Mouse (Mus musculus) NIH3T3 (cell line): ENCODE measurements around the gene Stap2.

Experiments used
- DNase-seq: peaks from one replicate; pipeline ENCODE4 v3.0.0-alpha.2; 2012; ENCODE audit warnings: low read depth

Gene Stap2

DNA sequence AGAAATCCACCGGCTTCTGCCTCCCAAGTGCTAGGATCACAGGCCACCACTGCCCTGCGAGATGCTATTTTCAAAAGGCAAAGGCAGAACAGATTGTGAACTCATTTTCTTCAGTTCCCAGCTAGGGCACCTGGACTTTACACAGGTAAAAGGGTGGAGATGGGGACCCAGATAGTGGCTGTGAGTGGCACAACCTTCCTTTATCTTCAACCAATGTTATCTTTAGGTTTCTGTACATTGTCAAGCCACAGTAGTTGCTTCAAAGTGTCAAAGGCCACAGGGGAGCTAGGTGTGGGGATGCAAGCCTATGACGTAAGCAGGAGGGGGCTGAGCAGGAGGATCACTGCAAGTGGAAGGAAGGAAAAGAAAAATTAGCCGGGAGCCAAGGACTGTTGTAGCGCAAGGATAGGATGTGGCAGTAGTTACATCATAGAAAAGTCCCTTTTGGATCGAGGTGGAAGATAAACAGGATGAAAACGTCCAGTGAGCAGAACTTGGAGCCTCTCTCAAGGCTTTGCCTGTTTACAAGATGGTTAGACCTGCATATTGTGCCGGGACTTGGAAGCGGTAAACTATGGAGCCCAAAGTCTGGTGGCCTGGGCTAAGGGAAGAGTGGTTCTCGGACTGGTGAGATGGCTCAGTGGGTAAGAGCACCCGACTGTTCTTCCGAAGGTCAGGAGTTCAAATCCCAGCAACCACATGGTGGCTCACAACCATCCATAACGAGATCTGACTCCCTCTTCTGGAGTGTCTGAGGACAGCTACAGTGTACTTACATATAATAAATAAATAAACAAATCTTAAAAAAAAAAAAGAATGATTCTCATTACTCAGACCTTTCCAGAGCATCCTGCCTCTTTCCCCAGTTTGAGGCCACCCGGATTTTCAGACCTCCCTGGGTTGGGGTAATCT is 2.3 kb upstream of the Stap2 start:
- peak; percentile 29 for DNase-seq

DNA sequence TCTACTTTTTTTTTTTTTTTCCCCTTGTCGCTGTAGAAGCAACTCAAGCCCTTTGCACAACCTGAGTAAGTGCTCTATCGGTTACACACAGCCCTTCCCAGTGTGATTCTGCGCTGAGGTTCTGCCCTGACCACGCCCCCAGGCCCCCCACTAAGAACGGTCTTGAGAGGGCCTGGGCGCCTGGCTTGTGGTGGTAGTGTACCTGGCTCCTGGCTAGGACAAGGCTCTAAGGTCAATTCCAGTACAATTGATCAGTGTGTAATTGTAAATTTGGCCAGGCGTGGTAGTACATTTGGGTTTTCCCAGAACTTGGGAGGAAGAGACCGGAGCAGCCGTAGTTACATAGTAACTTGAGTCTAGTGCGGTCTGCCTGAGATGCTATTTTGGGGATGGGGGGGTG is 1.6 kb upstream of the Stap2 start:
- DNase-seq, result no peak

DNA sequence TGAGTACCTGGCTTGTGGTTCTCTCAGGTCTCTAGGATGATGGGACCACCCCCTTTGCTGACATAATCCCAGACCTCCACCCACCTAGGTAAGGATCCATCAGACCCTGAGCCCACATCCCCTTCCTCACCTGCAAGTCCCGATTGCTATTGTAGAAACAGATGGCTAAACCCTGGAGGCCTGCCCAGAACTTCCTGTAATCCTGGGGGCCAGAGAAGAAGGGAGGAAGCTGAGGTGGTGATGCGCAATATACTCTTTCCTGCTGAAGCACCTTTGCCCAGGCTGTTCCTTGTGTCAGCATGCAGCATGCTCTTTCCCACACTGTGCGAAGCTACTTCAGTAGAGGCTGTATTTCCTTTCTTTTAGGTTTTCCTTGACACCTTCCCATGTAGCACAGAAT is 2.4 kb downstream of the Stap2 start:
- no peak for DNase-seq

- DNase-seq, result no peak
These were observed 5.4 kb downstream of the Stap2 start for GRCm38 (mm10) chr17:55999794-56000499.

GRCm38 (mm10) chr17:55996007-55996406 is 9.4 kb downstream of the Stap2 start:
- DNase-seq, result peak; percentile 28

DNA sequence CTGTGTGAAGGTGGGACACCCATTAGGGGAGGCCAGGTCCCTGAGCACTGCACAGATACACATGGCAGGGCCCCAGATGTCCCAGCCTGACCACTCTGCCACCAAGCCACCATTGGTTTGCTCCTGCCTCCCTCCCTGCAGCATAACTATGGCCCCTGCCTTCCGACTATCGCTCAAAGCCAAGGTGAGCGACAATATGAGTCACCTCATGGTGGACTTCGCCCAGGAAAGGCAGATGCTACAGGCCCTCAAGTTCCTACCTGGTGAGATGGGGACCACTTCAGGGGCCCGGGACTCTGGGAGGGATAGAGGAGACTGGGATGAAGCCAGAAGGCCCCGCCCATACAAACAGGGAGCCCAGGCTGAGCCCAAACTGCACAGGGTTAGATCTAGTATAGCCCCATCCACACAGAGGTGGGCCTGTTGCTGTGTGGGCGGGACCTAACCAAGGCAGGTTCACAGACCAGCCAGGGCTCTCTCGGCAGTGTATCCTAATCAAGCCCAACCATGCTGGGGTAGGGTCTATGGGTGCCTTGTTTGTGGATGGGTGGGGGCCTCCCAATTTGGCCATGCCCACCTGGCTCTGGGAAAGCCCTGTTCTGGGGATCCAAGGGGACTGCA is 15.0 kb downstream of the Stap2 start:
- no peak for DNase-seq

DNA sequence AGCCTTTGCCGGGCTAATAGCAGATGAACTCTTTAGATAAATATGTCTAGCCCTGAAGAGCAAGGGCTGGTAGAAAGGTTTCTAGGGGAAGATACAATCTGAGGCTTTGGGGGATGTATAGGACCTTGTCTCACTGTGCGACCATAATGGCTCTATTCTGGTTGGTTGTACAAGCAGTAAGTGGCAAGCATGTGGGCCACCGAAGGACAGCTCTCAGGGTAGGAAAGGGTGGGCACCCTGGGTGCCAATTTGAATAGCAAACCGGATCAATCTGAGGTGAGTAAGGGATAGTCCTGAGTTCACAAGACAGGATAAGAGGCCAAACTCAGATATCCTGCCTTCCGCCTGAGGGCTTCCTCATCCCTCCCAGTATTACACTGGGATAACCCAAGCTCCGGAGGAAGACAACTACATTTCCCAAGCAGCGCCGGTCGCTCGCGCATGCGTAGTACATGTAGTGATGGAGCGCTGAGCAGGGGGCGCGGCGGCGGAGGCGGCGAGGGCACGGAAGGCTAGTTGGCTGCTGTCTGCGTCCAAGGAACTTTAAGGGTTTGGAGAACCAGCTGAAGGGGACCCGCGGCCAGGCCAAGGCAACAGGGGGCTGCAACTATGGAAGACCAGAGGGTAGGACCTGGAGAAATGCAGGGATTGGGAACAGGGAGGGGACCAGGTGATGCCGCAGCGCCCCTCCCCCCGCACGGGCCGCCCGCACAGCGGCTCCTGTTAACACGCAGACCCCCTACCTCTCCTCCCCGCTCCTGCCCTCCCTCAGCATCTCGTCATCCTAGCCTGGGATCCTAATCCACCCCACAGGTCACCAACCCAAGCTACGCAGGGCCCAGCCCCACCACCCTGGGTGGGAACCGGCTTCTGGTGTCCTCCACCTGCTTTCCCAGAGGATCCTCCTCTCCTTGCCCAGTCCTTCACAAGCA is 19.1 kb downstream of the Stap2 start, which contains the start of gene Fsd1:
Gene Fsd1 (plus strand): TSS at position 480 of the 932 bp plus-strand sequence.
- no peak for DNase-seq

- no peak for DNase-seq
These were observed 28.1 kb downstream of the Stap2 start for GRCm38 (mm10) chr17:55977301-55977700.

DNA sequence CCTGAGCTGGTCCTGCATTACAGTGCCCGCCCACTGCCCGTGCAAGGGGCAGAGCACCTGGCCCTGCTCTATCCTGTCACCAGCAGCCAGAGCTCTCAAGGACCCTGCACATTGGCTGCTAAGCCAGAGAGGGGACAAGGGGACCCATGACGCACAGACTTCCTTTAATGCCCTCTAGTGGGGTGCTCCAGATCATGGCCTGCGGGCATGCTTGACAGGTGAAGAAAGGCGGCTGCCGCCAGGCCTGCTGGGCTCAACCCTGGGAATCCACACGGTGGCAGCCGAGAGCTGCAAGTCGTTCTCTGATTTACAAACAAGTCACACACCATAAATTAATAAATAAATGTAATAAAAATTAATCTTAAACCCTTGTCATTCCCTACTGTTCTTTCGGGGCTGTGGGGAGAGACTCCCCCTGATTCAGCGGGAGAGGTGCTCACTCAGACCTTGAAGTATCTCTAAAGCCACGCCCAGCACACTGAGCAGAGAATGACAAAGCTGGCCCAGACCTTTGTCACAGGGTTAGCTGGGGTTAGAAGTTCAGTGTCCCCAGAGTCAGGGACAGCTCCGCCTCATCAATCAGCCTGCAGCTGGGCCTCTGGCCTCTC is 29.0 kb downstream of the Stap2 start:
- DNase-seq, result peak; percentile 88

- no peak for DNase-seq
These were observed 33.9 kb downstream of the Stap2 start for GRCm38 (mm10) chr17:55971453-55971852.

- DNase-seq, result no peak
These were observed 35.2 kb downstream of the Stap2 start, which contains the start of gene Shd for GRCm38 (mm10) chr17:55969966-55970891. Gene Shd (plus strand): TSS chr17:55970467.

DNA sequence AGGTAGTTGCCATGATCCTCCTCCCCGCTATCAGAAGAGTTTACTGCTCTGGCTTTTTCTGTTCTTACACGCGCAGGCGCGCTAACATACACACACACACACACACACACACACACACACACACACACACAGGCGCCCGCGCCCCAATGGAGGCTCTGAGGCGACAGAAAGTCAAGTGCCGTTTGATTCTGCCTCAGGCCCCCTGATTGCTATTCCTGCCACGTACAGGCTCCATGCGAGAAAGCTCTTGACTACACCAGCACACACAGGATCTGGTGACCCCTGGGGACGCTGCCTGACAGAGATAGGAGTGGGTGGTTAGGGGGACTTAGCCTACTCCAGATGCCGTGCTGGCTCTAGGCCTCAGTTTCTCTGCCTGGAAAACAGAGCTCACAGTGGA is 35.8 kb downstream of the Stap2 start:
- no peak for DNase-seq

DNA sequence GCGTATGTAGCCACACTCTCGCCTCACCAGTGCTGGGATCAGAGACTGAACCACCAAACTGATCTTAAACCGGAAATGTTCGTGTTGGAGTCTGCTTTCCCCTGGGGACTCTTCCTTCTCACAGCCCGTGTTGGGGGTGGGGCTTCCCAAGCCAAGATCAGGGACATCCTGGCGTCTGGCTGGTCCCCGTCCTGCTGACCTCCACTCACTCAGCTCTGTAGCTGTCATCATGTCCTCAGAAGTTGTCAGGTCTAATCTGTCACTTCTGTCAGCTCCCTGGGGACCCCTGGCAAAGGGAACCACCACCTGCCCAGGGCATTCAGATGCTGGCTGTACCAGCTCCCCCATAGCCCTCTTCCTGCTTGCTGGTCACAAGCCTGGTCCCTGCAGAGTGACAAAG is 37.2 kb downstream of the Stap2 start:
- DNase-seq, result no peak

GRCm38 (mm10) chr17:55967186-55967585 is 38.2 kb downstream of the Stap2 start:
- DNase-seq, result no peak

DNA sequence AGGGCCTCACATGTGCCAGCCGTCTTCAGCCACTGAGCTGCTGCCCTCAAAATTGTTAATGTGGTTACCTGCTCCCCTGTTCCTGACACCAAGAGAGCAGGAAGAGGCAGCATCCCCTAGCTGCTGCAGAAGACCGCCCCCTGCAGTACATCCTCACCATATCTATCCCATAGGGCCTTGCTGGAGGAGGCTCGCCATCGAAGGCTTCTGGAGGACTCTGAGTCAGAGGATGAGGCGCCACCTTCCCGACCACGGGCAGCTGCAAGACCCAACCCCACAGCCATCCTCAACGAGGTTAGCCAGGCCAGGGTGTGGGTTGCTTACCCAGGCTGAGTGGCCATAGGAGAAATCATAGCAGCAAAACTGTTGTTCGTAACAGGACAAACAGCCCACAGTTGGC is 40.4 kb downstream of the Stap2 start:
- peak; percentile 29 for DNase-seq

- no peak for DNase-seq
These were observed 40.9 kb downstream of the Stap2 start for GRCm38 (mm10) chr17:55964496-55964895.

GRCm38 (mm10) chr17:55963171-55963570 is 42.2 kb downstream of the Stap2 start:
- DNase-seq, result peak; percentile 31

DNA sequence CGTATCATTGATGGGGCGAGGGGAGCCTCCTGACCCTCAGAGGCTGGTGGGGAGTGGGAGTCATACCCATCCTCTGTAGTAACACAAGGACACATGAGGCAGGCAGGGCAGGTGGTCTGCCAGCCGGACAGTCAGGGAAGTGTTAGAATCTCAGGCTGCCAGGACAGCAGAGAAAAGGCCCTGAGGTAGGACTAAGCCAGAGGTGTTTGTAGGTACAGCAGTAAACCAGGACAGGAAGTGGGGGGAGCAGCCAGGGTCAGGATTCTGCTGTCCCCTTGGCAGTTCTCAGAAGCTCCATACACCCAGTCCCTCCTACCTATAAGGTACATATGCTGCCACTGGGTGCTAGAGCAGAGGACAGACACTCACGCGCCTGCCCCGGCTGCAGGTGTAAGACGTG is 43.8 kb downstream of the Stap2 start:
- no peak for DNase-seq

DNA sequence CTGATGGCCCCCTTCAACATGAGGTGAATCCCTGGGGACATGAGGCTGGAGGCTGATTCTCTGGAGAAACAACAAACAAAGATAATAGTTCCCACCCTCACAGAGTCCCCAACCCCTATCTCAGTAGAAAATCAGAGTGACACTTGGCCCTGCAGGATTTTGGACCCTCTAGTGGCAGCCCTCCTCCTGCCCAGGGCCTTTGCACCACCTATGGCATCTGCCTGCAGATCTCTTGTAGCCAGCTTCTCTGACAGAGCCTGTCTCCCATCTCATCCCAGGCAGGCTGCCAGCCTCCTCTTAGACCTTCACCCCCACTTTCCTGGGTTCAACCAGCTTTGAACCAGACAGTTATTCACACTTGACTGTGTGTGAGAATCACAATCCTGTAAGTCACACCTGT is 44.6 kb downstream of the Stap2 start:
- DNase-seq, result no peak
